Mouse (Mus musculus): ENCODE measurements at regions not wholly inside any gene's neighbourhood (a gene's known extent, or its start where the extent isn't known, plus 50 kb on each side); places are given as distances from the start of the nearest gene placed in this dataset.

DNA sequence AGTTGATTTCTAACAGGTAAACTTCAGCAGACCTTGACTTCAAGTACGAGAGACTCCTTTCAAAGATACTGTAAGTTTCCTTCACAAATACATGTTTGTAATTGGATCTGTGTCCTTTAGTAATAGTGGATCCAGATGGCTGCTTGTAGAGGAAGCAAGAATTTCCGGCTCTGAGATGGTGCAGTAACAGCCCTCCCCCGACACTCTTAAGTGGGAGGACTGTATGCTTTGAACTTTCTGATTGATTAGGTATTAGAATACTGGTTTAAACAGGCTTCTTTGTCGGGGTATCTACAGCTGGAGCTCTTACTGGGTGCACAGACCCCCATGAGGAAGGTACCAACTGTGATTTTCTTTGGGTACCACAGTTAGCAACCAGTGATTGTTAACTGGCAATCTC, 355.0 kb upstream of the Cblb start:
- DNase-seq (ENCODE audit: low spot score in 2 of 2), result no peak

DNA sequence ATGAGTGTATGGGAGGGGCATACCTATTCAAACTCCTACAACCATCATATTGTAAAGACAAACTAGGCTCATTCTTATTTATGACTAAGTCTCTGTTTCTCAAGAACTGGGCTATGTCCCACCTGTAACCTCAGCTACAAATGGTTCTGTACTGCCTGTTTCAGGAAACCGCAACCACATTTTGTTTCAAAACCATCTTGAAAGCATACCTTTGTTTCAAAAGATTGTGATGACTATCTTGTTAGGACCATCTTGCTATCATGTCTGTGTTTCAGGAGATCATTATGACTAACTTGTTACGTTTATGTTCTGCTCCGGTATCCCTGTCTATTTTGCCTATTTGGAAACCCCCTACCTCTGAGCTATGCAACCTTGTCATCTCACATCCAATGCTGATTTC, 340.2 kb upstream of the Cblb start:
- DNase-seq (ENCODE audit: low spot score in 2 of 2), result no peak

DNA sequence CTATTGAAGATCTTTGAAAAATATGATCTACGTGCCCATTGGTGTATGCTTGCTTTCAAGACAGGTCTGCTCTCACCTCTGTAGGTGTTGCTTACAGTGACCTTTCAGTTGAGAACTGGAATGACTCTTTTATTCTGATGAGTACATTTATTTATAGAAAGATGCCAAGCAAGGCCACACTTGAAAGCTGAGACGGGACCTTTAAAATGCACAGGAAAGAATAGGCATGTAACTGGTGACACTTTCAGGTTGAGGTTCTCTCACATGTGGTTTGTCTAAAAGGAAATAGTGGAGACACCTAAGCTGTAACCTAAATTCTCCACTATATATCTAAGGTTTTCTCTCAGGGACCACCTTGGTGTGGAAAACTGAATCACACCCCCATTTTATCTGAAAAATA, 326.0 kb upstream of the Cblb start:
- DNase-seq (ENCODE audit: low spot score in 2 of 2), result no peak

DNA sequence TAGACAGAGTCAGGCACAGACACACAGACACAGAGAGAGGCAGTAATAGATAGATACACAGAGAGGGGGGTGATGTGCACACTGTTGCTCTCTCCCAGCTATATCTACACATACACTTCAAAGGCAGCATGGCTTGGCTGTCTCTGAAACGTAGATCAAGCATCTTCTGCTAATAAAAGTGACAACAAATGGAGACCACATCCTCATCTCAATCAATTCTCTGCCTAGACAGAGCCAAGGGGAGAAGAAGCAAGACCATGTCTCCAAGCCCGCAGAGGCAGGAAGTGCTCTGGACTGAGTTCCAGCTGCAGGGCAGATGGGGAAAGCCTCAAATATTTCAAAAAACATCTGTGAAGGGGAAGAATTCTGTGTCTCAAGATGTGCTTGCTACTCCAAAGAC, 312.3 kb upstream of the Cblb start:
- DNase-seq (ENCODE audit: low spot score in 2 of 2), result no peak

DNA sequence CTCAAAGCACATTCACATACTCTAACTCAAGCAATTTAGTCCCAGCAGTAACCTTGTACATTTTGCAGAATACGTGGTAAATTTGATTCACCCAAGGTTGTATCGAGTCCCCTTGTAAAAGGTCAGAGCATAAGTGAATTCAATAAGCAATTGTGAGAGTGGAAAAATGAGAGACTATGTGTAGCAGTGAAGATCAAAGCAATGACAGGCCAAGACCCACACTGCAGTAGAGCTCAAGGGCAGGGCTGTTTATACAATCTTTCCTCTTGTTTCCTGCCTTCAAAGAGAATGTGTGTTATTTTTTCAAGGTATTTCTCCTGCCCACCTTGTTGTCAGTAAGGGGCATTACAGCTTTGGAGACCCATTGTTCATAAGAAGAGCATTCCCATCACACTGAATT, 311.4 kb upstream of the Cblb start:
- DNase-seq (ENCODE audit: low spot score in 2 of 2), result no peak

DNA sequence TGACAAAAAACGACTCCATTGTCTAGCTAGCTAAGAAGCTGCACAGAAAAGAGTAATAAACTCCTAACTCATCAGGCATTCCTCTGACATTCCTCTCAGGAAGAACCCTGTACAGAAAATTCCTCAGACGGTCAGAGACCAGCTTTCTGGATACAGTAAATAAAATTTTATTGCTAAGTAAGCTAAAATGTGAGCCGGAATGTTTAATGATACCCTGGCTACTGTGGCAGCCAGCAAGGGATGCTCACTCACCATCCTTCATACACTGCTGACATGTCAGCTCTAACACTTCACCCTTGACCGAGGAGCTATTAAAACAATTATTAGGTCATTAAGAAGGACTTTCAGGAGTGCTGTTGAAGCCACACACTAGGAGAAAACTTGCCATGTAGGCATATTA, 308.3 kb upstream of the Cblb start:
- DNase-seq (ENCODE audit: low spot score in 2 of 2), result no peak

DNA sequence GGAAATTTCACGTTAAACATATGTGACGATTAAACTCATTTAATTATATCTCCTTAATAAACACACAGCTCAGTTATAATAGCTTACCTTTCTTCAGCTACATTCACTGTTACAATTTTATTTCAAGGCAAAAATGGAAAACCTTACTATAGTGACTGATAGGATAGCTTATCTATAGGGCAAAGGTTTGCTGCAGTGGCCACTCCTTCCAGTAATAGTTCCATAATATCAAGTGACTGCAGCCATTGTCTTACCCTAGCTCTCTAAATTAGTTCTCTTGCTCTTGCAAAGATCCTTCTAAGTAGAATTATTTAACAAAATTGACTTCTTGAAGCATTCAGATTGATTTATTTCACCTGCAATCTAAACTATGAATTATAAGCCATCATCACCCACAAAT, 289.1 kb upstream of the Cblb start:
- DNase-seq (ENCODE audit: low spot score in 2 of 2), result no peak

DNA sequence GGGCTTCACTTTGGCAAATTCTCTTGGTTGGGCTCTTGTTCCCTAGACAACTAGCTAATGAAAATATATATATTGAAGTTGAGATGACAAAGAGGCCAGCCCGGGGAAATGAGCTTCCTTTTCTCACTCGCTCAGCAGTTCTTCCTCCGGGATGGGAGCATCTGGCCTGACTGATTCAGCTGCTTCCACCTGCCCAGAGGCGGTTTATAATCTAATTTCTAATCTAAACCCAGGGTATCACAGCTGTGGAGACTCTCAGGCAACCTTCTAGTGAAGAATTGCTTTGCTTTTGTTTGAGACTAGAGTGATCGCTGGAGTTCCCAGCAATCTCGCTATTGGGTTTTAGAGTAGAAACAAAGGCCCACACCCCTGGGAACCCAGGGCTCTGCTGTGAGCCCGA, 279.1 kb upstream of the Cblb start:
- DNase-seq (ENCODE audit: low spot score in 2 of 2), result no peak

DNA sequence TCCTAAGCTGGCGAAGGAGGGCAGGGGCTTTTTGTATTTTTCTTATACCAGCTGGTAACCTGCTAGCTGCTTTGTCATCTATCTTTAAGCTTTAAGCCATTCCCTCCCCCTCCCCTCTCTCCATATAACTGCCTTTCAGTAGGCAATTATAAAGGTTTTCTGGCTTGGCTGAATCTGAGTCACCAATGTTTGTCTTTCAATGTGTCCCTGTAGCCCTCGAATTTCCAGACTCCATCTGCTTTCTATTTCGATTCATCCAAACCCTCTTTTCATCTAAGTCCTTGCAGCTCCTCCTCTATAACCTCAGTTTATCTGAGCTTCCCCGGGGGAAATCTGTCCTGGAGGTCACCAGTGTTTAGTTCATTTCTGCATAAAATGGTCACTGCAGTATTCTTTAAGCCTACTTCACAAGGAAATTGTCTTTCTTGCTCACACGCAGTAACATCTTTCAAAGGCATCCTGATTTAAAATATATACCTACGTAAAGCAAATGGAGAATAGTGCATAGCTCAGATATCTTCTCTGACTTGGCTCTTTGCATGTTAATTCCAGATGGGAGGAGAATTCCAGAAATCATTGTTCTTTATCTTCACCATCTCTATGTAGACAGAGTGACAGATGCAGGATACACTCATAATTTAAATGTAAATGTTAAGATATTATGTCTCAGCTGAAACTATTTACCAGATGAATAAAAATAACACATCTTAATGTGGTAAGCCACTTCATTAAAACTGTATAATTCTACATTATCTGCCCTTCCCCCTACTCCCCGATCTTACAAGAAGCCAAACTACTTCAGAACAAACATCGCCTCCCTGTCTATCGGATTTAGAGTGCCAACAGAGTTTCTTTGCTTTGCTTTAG, 272.4 kb upstream of the Cblb start:
- no peak for DNase-seq (ENCODE audit: low spot score in 2 of 2)

DNA sequence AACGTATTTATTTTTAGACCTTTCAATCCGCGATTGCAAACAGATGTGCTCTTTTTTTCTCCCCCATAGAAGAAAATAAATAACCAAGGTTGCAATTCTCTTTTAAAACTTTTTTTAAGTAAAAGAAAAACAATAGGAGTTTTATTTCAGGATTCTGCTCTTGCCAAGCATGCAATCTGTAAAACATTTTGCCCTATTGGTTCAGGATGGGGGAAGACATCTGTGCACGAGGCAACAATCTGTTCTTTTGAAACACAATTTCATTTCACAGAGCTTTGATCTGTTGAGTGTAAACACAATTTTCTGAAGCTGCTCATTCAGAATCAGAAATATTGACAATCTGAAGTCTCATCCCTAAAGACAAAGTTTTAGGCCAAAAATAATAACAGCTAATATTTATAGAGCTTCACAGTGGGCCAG, 271.8 kb upstream of the Cblb start:
- no peak for DNase-seq (ENCODE audit: low spot score in 2 of 2)

DNA sequence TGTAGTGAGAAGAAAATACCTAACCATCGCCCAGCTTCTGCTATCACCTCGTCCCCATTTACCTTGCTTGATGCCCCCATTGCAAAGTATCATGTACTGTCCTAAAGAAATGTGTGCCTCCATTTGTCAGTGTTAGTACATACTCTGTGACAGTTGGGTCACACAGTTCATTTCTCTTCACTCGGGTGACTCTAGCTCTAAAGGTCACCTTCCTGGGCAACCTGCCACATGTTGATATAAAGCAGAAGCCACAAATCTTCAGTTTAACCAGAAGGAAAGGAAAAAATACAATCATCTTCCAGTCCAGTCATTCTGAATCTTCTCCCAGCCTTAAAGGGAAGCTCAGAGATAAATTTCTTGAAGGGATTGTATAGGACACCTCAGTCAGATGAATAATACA, 263.5 kb upstream of the Cblb start:
- no peak for DNase-seq (ENCODE audit: low spot score in 2 of 2)

DNA sequence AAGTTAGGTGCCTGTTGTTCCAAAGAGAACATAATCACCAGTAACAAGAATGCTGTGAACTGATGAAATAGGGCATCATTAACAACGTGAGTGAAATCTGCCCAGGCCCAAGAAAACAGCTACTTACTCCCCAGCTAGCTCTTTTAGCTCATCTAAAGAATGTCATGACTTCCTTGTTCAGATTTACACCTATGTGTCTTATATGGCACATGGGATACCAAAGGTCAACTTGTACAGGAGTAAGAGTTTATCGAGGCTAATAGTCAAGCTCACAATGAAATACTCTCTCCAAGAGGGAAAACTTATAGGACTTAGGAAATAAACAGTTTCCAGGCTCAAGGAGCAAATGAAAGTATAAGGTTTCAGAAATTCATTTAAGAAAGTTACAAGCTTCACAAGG, 252.1 kb upstream of the Cblb start:
- no peak for DNase-seq (ENCODE audit: low spot score in 2 of 2)

DNA sequence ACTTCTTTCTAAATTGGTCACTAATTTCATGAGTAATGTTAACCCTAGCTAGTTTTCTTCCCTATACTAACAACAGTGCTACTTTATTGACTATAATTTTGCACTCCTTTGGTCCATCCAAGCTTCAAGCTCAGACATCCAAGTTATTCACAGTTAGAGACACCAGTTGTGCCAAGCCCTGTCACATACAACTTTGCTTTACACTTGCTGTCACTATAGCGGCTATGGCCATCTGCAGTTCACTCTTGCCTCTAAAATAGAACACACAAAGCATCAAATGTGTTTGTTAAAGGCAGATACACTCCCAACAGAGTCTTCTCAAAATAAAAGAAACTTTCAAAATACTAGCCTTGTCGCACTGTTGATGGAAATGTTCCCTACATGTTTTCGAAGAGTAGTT, 236.0 kb upstream of the Cblb start:
- DNase-seq (ENCODE audit: low spot score in 2 of 2), result no peak

DNA sequence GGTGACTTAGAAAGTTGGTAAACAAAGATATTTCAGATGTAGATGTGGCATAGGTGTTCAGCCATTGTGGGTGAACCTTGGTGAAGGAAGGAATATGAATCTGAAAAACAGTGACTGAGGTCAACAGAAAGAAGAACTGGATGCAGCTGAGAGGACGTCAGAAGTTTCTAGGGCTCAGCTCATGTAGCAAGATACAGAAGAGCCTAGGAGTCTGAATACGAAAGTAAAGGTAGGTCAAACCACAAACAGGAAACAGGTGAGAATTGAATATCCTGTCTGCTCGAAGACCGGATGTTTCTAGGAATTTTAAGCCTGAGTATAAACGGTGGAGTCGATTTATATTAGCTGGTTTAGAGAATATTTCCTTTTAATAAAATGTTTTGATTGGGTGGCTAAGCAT, 223.7 kb upstream of the Cblb start:
- no peak for DNase-seq (ENCODE audit: low spot score in 2 of 2)

DNA sequence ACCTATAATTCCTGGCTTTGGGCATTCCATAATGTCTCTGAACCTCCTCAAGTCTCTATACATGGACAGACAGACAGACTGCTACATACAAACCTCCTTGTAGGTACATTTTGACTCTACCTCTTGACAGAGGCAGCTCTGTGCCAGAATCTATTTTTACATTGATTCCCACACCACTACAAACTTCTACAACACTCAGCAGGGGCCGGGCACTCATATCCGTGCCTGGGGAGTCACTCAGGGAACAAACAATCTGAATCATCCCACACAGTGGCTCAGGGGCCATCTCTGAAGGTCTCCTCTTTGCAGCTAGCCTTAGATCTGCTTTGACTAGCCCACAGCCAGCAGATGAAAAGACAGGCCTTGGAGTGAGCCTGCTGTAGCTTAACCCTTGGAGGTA, 221.9 kb upstream of the Cblb start:
- DNase-seq (ENCODE audit: low spot score in 2 of 2), result no peak

DNA sequence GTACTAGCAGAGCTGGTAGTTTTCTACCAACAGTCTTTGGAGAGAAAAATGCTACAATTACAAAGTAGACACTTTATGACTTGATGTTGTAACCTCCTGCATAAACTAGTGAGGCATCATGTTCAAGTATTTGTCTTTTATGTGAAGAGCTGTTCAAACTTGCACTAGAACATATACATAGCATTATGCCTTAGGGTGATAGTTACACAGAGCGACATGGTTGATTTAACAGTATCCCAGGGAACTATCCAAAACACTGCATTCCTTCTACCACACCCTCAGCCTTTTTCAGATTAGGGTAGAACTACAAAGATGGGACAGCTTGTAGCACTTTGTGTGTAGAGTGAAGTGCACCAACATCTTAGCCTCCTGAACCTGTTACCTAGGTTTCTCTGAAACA, 220.0 kb upstream of the Cblb start:
- no peak for DNase-seq (ENCODE audit: low spot score in 2 of 2)

DNA sequence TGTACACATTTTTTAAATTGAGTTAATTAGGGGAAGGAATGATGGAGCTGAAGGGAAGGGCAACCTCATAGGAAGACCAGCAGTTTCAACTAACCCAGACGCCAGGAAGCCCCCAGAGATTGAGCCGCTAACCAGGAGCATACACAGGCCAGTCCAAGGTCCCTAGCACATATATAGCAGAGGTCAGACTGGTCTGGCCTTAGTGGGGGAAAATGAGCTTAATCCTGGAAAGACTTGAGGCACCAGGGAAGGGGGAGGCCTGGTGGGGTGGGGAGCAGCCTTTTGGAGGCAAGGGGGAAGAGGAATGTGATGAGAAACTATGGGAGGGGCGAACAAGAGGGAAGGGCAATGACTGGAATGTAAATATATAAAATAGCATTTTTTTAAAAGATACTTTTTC, 188.3 kb upstream of the Cblb start:
- no peak for DNase-seq (ENCODE audit: low spot score in 2 of 2)

DNA sequence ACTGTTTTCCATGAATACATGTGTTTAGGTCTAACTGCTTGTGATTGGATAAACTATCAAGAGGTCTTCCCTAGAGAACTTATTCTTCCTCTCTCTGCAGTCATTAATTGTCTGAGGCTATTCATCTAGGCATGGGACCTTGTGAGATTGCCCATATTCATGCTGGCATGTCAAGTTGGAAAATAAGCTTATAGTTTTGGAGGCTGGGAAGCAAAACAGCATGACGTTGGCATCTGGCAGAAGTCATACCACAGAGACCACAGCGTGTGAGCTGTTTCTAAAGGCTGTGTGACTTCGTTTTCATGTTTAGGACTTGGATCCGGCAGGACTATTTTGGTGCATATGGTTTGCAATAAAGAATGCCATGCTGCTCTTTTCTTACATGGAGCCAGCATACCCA, 185.5 kb upstream of the Cblb start:
- DNase-seq (ENCODE audit: low spot score in 2 of 2), result no peak

DNA sequence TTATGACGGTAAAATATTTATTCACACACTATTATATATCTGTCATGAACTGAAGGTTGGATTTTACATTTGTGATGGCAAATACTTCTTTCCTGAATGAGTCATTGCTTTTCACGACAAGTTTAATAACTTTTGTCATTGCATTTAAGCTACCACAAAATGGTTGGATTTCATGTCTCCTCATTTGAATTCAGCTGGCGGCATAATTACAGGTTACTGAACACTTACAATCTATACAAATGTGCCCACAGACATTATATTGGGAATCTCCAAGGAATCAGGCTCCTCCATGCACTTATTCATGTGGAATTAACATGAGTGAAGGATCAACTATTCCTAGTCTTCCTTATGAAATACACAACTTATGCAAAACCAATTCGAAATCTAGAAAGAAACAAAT, 150.3 kb upstream of the Cblb start:
- no peak for DNase-seq (ENCODE audit: low spot score in 2 of 2)

DNA sequence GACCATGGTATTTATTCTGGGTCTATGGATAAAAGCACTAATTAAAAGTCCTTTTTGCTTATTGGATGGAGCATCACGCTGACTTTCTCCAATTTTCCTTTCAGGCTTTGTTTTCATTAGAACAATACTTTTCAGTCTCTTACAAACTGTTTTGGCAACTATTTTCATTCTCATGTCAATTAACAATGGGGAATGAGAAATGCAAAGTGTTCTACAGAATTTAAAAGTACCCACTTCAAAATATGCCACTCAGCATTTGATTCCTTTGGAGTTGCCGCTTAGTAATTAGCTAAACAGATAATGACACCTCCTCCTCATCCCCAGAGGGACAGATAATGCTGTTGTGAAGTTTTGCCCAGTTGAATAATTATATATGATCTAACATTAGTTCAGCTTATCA, 149.9 kb upstream of the Cblb start:
- DNase-seq (ENCODE audit: low spot score in 2 of 2), result no peak

DNA sequence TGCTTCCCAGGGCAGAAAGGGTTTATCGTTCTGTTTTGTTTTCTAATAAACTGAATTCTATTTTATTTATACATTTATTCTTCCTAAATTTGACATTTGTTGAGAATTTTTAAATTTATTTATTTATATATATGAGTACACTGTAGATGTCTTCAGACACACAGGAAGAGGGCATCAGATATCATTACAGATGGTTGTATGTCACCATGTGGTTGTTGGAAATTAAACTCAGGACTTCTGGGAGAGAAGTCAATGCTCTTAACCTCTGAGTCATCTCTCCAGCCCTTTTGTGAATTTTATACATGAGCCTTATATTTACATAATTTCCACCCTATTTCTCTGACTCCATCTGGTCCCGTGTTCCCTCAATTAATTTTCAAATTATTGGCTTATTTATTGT, 147.2 kb upstream of the Cblb start:
- no peak for DNase-seq (ENCODE audit: low spot score in 2 of 2)

DNA sequence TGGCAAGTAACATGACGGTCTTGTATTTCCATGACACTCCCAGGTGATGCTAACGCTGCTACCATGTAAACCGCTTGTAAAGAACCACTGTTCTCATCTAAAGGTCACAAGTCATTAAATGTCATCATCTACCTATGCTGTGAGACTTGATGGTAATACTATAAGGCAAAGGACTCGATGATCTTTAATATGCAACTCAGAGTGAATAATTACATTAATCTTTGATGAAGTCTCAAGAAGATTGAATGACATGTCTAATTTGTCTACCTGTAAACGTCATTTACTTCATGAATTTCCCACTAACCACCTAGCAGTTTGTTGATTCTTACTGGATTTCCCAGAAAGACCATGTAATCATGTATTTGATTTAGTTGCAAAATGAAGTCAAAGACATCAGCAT, 143.5 kb upstream of the Cblb start:
- DNase-seq (ENCODE audit: low spot score in 2 of 2), result no peak

DNA sequence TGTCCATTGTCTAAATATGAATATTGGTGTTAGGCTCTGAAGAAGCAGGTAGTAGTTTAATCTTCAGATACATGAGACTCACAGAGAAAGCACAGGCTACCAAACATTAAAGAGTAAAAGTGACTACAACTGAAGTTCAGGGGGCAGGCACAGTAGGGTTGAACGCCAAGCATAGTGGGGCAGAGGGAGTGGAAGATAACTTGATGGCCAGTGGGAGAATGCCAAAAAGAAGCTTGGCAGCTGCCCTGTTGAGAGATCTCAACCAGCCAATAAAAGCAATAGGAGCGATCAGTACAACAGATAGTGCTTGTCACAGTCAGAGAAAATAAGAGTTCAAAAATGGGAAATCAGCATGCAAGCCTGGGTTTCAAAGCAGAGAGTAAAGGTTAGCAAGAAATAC, 125.4 kb upstream of the Cblb start:
- no peak for DNase-seq (ENCODE audit: low spot score in 2 of 2)

DNA sequence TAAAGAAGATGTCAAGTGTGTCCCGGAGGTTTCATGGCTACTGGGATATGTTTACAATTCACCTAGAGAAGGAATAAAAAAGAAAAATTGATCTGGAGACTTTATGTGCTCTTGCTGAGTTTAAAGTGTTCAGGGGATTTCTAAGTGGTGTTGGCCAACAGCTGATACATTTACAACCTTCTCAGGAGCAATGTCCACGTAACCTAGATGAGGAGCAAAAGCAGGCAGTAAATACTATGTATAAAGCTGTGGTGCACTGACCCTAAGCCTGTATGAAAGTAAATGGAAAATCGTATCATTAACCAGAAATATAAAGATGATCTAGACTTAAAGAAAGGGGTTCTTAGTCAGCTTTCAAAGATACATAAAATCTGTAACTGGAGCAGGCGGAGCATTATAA, 124.3 kb upstream of the Cblb start:
- no peak for DNase-seq (ENCODE audit: low spot score in 2 of 2)
